Mouse (Mus musculus): ENCODE measurements around the gene Foxn3.
A peak's percentile ranks its signal among the peaks of the same experiment; 100 is the strongest.

Foxn3 gene

GRCm38 (mm10) chr12:99418476-99419395 lies 144.6 kb downstream of the Foxn3 start:
- no peak for DNase-seq (ENCODE audit: low read depth, low spot score)

- DNase-seq (ENCODE audit: low read depth, low spot score) = no peak
Measured at GRCm38 (mm10) chr12:99417885-99418284, 145.5 kb downstream of the Foxn3 start.

GRCm38 (mm10) chr12:99415538-99415937 lies 147.8 kb downstream of the Foxn3 start:
- DNase-seq (ENCODE audit: low read depth, low spot score) = no peak

- DNase-seq (ENCODE audit: low read depth, low spot score) = no peak
Measured at GRCm38 (mm10) chr12:99412496-99412895, 150.9 kb downstream of the Foxn3 start.

- DNase-seq (ENCODE audit: low read depth, low spot score) = no peak
Measured at GRCm38 (mm10) chr12:99412034-99412433, 151.3 kb downstream of the Foxn3 start.

- DNase-seq (ENCODE audit: low read depth, low spot score) = no peak
Measured at GRCm38 (mm10) chr12:99408651-99409050, 154.7 kb downstream of the Foxn3 start.

DNA sequence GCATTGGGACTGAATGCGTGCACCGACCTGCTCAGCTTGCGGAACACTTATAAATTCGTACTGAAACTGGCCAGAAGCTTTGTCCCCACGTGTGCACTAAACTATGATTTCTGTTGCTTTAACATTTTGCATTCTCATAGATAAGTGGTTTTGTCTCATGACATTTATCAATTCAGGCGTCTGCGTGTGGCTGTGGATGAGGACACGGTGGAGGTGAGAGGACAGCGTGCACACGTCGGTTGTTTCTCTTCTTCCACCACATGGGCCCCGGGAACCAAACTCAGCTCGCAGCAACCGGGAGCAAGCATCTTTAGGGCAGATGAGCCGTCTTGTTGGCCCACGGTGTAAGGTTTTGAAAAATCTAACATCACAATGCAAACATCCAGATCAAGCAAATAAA lies 155.3 kb downstream of the Foxn3 start:
- DNase-seq (ENCODE audit: low read depth, low spot score) = no peak

GRCm38 (mm10) chr12:99407318-99407716 lies 156.1 kb downstream of the Foxn3 start:
- no peak for DNase-seq (ENCODE audit: low read depth, low spot score)

- no peak for DNase-seq (ENCODE audit: low read depth, low spot score)
Measured at GRCm38 (mm10) chr12:99406697-99407317, 156.6 kb downstream of the Foxn3 start.

DNA sequence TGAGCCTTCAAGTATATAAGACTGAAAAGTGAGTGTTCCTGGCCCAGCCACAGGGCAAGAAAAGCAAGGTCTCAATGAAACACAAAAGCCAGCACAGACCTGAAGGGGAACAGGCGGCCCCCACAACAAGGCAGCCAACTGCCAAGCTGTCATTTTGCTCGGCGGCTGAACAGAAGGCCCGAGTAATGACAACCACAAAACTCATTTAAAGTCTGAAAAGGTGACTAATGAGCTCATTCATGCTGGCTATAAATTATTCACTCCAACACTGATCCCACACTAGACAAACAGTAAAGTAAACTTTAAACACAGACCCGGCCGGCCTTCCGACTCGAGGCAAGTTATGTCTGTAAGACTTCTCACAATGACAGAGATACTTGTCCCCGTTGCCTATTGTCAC lies 157.1 kb downstream of the Foxn3 start:
- DNase-seq (ENCODE audit: low read depth, low spot score) = peak; percentile 44

GRCm38 (mm10) chr12:99405401-99405800 lies 158.0 kb downstream of the Foxn3 start:
- no peak for DNase-seq (ENCODE audit: low read depth, low spot score)

DNA sequence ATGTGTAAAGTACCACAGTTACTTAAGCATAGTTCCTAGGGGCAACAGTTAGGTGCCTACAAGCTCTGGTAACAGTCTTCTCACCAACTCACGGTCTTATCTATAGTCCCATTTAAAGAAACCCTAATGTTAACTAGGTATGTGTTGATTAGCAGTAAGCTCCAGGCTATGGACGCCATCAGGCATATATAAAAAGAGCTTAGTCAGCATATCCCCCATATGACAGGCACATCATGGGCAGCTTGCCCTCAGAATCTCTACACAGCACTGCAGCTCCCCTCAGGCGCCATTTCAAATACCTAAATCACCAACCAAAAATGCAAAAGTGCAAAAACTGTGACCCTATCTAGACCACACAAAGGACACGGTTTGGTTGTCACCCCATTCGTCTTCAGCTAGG lies 160.4 kb downstream of the Foxn3 start:
- DNase-seq (ENCODE audit: low read depth, low spot score) = no peak

GRCm38 (mm10) chr12:99400907-99401306 lies 162.5 kb downstream of the Foxn3 start:
- DNase-seq (ENCODE audit: low read depth, low spot score) = no peak

GRCm38 (mm10) chr12:99399575-99399974 lies 163.8 kb downstream of the Foxn3 start:
- no peak for DNase-seq (ENCODE audit: low read depth, low spot score)

DNA sequence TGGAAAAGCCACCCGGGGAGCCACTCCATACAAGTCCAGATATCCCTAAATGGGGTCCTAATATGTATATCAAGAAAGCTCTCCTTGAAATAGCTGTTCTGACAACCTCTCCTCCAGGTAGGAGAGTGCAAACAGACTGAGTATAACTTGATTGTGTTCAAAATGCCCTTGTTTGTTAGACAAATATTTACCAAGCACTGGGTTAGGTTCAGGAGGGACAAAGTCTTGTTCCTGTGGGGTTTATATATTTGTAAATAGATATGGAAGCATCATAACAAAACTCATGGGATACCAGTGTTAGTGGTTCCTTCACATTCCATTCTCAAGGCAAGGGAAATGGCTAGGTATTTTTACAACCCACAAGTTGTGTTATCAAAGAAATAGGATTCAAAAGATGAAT lies 166.9 kb downstream of the Foxn3 start:
- no peak for DNase-seq (ENCODE audit: low read depth, low spot score)

DNA sequence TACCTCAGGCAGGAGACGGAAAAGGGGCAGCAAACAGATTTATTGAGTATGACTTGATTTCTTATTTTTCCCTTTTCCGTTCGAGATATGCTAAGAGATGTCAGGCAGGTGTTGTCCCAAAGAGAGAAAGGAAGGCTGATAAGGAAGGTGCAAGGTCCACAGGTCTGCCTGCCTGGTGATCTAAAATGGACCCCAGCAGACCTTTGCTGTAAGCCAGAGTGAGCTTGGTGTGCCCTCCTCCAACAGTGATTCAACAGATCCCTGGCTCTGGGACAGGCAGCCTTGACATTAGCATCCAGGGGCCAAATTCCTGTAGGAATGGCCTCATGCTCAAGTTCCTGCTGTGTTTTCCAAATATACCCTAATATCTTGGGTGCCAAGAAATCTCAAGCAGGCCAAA lies 168.3 kb downstream of the Foxn3 start:
- DNase-seq (ENCODE audit: low read depth, low spot score) = no peak

GRCm38 (mm10) chr12:99394676-99395075 lies 168.7 kb downstream of the Foxn3 start:
- no peak for DNase-seq (ENCODE audit: low read depth, low spot score)

GRCm38 (mm10) chr12:99393867-99394630 lies 169.3 kb downstream of the Foxn3 start:
- no peak for DNase-seq (ENCODE audit: low read depth, low spot score)

DNA sequence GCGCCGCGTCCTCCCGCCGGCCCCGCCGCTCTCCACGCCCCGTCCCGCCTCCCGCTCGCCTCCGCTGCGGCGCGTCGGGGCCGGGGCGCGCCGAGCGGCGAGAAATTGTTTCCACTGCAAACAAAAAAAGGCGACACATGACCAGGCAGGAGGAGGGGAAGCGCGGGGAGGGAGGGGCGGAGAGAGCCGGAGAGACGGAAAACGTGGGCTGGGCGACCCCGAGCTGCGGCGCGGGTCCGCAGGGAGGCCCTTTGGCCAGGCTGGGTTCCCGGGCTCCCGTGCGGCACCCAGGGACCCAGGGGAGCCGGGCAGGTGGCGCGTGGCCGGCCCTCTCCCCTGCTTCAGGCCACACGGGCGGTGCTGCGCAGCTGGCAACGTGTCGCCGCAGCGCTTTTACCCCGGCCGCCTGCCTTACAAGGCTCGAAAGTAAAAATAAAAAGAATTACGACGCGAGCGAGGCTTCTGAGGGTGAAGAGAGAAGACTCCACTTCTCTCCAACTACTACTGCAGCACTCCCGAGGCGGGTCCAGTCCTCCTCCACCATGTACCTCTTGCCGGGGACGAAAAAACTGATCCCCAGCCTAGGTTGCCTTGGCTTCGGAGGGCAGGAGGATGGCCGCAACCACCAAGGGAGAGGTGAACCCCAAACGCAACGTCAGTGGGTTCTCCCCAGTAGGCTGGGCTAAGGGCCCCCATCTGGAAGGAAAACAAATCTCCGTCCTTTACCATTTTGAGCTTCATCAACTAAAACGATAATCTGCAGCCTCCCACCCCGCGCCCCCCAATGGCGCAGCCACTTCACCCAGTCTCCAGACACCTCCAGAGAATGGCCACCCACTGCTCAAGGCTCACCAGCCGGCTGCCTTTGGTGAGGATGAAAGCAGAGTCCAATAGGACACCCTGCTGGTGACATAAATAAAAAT lies 170.2 kb downstream of the Foxn3 start:
- peak; percentile 92 for DNase-seq (ENCODE audit: low read depth, low spot score)

GRCm38 (mm10) chr12:99391942-99392880 lies 171.2 kb downstream of the Foxn3 start:
- DNase-seq (ENCODE audit: low read depth, low spot score) = peak; percentile 99
